9 mouse cellular contexts compared by ENCODE assay signal in the genomic region with DNA sequence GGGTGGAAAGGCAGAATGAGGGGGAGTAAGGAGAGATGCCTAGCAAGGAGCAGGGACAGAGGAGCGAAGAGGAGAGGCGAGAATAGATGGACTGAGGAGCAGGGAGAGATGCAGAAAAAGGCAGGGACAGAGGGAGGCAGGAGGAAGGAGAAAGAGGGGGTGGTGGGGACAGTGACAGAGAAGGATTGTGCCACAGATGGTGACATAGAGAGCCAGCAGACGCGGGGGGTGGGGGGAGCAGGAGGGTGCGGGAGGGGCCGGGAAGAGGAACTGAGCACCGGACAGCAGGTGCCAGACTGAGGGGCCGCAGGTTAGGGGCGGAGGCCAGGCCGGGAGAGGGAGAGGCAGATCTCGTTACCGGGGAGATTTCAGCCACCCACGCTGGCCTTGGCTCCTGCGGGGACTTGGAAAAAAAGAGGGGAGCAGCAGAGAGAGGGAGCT. TPM values are rescaled to one million over a fixed set of nuclear protein-coding genes. Genes with fewer than 3 reads are reported as not detected.
A peak's percentile ranks its signal among the peaks of the same experiment; 100 is the strongest.
DNase-seq lines count a peak whose midpoint lies in the region; ATAC-seq and TF ChIP-seq lines count a peak whose summit lies in the region.
"Had no signal": no experiment of that assay in that cellular context is flagged by ENCODE, and none has a peak within 500 bp of the region (broad histone marks: within the 10 kb centered on the region; RNA-seq: fewer than 3 reads in every experiment).

A gene (minus strand): TSS at position 125 of the 441 bp plus-strand sequence.

- 0 out of 2 replicates have a peak within 1 kb of the TSS, but pooled peaks have one; percentile 15 for H3K27ac ChIP-seq in hindbrain, postnatal 0 days
- H3K27ac ChIP-seq in midbrain, postnatal 0 days (ENCODE audit: low read depth, low read length) = no peak within 1 kb of the TSS

- WGBS in hindbrain, postnatal 0 days = 5% methylated on average over 14 of the region's 14 CpGs
- 7% methylated on average over 13 of the region's 14 CpGs for WGBS in midbrain, postnatal 0 days

- no peak within 1 kb of the TSS for H3K4me3 ChIP-seq in hindbrain, postnatal 0 days (ENCODE audit: low read length)
- no peak within 1 kb of the TSS for H3K4me3 ChIP-seq in midbrain, postnatal 0 days (ENCODE audit: low read depth, low read length)

- peak within 1 kb of the TSS; percentile 41; the same call in 1 of the 2 replicates for H3K9ac ChIP-seq in hindbrain, postnatal 0 days (replicated peaks; ENCODE audit: low read length)
- H3K9ac ChIP-seq in midbrain, postnatal 0 days (replicated peaks; ENCODE audit: low read length, poor library complexity, severe bottlenecking) = peak within 1 kb of the TSS; percentile 44

- ATAC-seq in hindbrain, postnatal 0 days = peak; percentile 41
- ATAC-seq in midbrain, postnatal 0 days (ENCODE audit: low FRiP score) = no peak

- no peaks in the 10 kb centered on the region for H3K36me3 ChIP-seq in hindbrain, postnatal 0 days (ENCODE audit: insufficient read depth, low read length)
- no peaks in the 10 kb centered on the region for H3K36me3 ChIP-seq in midbrain, postnatal 0 days (ENCODE audit: insufficient read depth, low read length)

- H3K4me2 ChIP-seq in hindbrain, postnatal 0 days (ENCODE audit: low read depth, low read length) = peak within 1 kb of the TSS; percentile 50
- peak within 1 kb of the TSS; percentile 43 for H3K4me2 ChIP-seq in midbrain, postnatal 0 days (ENCODE audit: low read depth, low read length, poor library complexity, severe bottlenecking)

- H3K4me1 ChIP-seq in hindbrain, postnatal 0 days (ENCODE audit: insufficient read depth, low read length) = peaks cover 15% of the 10 kb centered on the region
- H3K4me1 ChIP-seq in midbrain, postnatal 0 days (ENCODE audit: insufficient read depth, low read length) = 0 out of 2 replicates have a peak, but pooled peaks cover 4% of the 10 kb centered on the region

- H3K9me3 ChIP-seq in hindbrain, postnatal 0 days (ENCODE audit: low read length) = no peaks in the 10 kb centered on the region
- no peaks in the 10 kb centered on the region for H3K9me3 ChIP-seq in midbrain, postnatal 0 days (ENCODE audit: low read length)

- no peak for TF ChIP-seq CTCF in hindbrain, postnatal 0 days (IDR thresholded peaks at IDR 0.05; ENCODE audit: low read depth)
- TF ChIP-seq CTCF in midbrain, postnatal 0 days (IDR thresholded peaks at IDR 0.05) = no peak

- peak; percentile 51 to 57 for DNase-seq in adrenal gland, adult 18-20 months (ENCODE audit: low spot score in 2 of 2)
- DNase-seq in adrenal gland, postnatal 4 days (ENCODE audit: low spot score in 2 of 2) = no peak
- peak; percentile 85 for DNase-seq in cerebellum, adult 9-11 months
- DNase-seq in hindbrain, postnatal 0 days (ENCODE audit: low spot score) = peak; percentile 48
- peak; percentile 38 for DNase-seq in midbrain, postnatal 0 days (ENCODE audit: low spot score)
- DNase-seq in lung, postnatal 14 days = no peak
- DNase-seq in kidney, postnatal 14 days = no peak
- DNase-seq in retina, embryonic 14.5 days (ENCODE audit: low spot score) = no peak

- H3K27me3 ChIP-seq in hindbrain, postnatal 0 days (ENCODE audit: insufficient read depth, low read length) = no peaks in the 10 kb centered on the region
- H3K27me3 ChIP-seq in midbrain, postnatal 0 days (ENCODE audit: insufficient read depth, low read length) = no peaks in the 10 kb centered on the region

RNA-seq across cellular contexts. Expression of the gene that starts here (rescaled TPM):
- 1 to 10 TPM in 1 of 2 experiments, under 1 TPM in 1; 0.45 to 1.2 TPM for total RNA-seq in adrenal gland, adult 18-20 months (2021)
- 1 to 10 TPM in 1 of 2 experiments, under 1 TPM in 1; 0.79 to 1.3 TPM for total RNA-seq in adrenal gland, postnatal 4 days (2021)
- total RNA-seq in hindbrain, postnatal 0 days (2014; rRNA removed) = 3.1 and 4.0 TPM in 2 replicates
- 0.97 and 1.0 TPM in 2 replicates for polyA plus RNA-seq in hindbrain, postnatal 0 days (2015; fragmentation: Nextera tagmentation; extraction: Ambion mirVana)
- 1.1 and 2.4 TPM in 2 replicates for total RNA-seq in midbrain, postnatal 0 days (2014; rRNA removed)
- polyA plus RNA-seq in midbrain, postnatal 0 days (2015; fragmentation: Nextera tagmentation; extraction: Ambion mirVana) = 0.49 and 0.65 TPM in 2 replicates
- total RNA-seq: neutrophil, adult 5-6 weeks had no signal

Comparison
In these comparisons a context has a peak if more than half of its experiments do, and no peak if none do; other contexts are left out.
1. DNase-seq: peak in adrenal gland, adult 18-20 months (2 of 2), cerebellum, adult 9-11 months (single experiment), hindbrain, postnatal 0 days (single experiment) and midbrain, postnatal 0 days (single experiment); none in adrenal gland, postnatal 4 days (0 of 2), lung, postnatal 14 days (single experiment), kidney, postnatal 14 days (single experiment) and retina, embryonic 14.5 days (single experiment).